Mouse (Mus musculus): ENCODE results near the gene Ppp1r9b.
A peak's percentile ranks its signal among the peaks of the same experiment; 100 is the strongest.

Gene Ppp1r9b

GRCm38 (mm10) chr11:94978178-94978915 is 12.5 kb upstream of the Ppp1r9b start:
- peak; percentile 25 to 47 for DNase-seq

DNA sequence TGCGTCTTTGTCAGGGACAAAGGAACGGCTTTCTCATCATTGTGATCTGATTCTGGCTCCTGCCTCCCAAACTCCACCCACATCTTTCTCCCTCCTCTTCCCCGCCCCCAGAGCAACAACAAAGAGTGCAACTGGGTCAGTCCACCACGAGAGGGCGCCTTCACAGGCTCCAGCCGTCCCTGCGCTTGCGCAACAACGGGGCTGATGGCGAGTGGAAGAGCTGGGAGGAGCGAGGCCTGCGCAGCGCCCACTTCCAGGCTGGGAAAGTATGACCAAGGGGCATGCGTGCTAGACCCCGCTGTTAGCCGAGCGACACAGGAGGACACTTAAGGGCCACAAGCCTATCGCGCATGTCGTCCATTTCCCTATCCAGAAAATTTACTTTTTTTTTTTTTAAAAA is 11.9 kb upstream of the Ppp1r9b start:
- peak; percentile 98 for DNase-seq

- peak; percentile 28 to 38 for DNase-seq
Measured at GRCm38 (mm10) chr11:94979462-94980179, 11.2 kb upstream of the Ppp1r9b start.

DNA sequence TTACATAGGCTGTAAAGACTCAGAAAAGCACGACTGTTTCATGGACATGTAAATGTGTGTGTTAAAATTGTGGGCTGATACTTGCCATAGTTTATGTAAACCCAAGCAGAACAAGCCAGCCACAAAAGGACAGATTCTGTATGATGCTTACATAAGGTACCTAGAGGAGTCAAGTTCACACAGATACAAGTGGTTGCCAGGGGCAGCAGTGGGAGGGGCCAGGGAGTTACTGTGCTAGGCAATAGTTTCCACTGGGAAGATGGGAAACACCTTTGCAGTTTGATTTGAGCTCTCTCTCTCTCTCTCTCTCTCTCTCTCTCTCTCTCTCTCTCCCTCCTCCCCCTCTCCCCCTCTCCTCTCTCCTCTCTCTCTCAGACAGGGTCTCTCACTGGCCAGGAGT is 5.7 kb upstream of the Ppp1r9b start:
- DNase-seq, result peak in 1 of 2 experiments; percentile 15

- DNase-seq, result peak in 1 of 2 experiments; percentile 26
Measured at GRCm38 (mm10) chr11:94985822-94986221, 5.0 kb upstream of the Ppp1r9b start.

GRCm38 (mm10) chr11:94986435-94986834 is 4.4 kb upstream of the Ppp1r9b start:
- no peak for DNase-seq

DNA sequence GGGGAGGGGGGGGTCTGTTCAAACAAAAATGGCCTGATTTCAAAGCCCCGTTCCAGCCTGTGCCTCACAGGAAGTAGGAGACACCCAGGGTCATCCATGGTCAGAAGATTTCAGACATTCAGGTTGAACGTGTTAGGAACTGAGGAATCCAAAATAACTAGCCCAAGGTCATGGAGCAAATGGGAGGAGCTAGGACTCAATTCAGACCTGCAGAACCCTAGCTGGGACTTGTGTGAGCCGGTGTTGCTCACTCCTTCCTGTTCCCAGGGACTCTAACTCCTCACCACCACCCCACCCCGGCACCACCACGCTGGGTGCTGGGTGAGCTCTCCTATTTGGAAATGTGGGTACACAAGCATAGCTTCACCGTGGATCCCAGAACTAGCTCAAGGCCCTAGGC is 3.5 kb upstream of the Ppp1r9b start:
- DNase-seq, result peak in 1 of 2 experiments; percentile 19

DNA sequence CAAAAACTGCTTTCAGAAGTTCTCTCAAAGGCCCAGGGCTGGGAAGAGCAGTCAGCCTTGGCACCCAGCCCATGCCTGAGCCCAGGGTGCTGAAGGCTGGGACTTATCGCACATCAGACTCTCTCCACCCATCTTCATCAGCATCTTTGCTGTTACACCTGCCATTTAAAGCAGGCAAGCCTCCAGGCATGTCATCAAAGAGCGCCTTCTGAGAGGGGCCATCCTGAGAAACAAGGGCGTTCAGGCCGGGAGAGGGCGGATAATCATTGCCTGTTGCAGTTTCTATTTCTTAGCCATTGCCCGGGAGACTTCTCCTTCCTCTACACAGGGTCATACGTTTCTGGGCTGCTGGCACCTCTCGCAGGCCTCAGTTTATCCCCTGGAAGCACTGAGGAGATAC is 3.0 kb upstream of the Ppp1r9b start:
- peak in 1 of 2 experiments; percentile 40 for DNase-seq

- peak in 1 of 2 experiments; percentile 51 for DNase-seq
Measured at GRCm38 (mm10) chr11:94988780-94989561, 1.9 kb upstream of the Ppp1r9b start.

DNA sequence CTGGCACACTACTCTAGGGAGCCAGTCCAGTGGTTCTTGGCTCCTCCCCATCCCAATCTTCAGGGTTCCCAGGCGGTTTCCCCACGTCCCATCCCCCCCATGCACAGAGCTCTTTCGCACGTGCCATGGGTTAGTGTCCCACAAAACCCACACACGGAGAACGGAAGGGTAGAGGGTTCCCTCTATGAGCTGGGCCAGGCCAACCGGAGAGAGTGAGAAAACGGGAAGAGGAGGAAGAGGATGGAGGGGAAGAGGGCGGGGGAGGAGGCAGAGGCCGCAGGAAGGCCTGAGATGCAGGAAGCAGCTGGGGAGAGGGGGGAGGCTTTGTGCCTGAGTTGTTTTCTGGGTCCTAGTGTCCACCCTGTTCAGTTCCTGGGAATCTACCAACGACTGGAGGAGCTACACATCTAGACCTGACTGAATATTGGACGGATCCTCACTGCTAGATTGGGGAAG is 1.2 kb upstream of the Ppp1r9b start:
- peak; percentile 85 to 92 for DNase-seq

DNA sequence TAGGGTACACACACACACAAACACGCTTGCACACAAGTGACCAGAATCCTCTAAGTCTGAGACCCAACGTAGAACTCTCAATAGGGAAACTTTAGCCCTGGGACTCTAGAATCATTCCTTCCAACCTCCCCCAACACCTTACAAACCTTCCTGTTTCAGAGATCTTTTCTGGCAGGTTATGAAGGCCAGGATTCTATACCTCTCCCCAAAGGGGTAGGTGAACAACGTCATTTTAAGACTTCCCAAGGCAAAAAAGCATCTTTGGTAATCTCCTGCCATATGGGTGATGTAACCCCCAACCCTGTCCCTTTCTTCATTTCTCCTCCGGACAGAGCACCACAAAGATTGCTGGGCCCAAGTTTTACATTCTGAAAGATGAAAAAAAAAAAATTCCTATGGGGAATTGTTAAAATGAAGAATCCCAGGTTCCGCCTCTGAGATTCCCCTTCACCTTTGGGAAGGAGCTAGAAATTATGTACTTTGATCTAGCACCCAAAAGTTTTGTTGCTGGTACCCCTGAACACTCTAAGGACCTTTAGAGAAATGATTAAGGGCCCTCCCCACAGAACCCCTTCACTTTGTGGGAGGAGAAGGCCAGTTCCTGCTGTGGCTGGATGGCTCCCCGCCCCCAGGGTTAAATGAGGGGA is 610 bp upstream of the Ppp1r9b start:
- DNase-seq, result no peak

DNA sequence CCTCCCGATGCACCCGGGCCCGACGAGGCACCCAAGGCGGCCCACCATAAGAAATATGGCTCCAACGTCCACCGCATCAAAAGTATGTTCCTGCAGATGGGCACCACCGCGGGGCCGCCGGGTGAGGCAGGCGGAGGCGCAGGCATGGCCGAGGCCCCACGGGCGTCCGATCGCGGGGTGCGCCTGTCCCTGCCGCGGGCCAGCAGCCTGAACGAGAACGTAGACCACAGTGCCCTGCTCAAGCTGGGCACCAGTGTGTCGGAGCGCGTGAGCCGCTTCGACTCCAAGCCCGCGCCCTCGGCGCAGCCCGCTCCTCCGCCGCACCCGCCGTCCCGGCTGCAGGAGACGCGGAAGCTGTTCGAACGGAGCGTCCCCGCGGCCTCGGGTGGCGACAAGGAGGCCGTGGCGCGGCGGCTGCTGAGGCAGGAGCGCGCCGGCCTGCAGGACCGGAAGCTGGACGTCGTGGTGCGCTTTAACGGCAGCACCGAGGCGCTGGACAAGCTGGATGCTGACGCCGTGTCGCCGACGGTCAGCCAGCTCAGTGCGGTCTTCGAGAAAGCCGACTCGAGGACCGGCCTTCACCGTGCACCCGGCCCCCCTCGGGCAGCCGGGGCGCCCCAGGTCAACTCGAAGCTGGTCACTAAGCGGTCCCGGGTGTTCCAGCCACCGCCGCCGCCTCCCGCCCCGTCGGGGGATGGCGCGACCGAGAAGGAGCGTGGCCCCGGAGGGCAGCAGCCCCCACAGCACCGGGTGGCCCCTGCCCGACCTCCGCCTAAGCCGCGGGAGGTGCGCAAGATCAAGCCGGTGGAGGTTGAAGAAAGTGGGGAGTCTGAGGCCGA is 1.0 kb downstream of the Ppp1r9b start:
- peak; percentile 73 to 77 for DNase-seq

- peak in 1 of 2 experiments; percentile 55 for DNase-seq
Measured at GRCm38 (mm10) chr11:94992480-94992753, 1.6 kb downstream of the Ppp1r9b start.

DNA sequence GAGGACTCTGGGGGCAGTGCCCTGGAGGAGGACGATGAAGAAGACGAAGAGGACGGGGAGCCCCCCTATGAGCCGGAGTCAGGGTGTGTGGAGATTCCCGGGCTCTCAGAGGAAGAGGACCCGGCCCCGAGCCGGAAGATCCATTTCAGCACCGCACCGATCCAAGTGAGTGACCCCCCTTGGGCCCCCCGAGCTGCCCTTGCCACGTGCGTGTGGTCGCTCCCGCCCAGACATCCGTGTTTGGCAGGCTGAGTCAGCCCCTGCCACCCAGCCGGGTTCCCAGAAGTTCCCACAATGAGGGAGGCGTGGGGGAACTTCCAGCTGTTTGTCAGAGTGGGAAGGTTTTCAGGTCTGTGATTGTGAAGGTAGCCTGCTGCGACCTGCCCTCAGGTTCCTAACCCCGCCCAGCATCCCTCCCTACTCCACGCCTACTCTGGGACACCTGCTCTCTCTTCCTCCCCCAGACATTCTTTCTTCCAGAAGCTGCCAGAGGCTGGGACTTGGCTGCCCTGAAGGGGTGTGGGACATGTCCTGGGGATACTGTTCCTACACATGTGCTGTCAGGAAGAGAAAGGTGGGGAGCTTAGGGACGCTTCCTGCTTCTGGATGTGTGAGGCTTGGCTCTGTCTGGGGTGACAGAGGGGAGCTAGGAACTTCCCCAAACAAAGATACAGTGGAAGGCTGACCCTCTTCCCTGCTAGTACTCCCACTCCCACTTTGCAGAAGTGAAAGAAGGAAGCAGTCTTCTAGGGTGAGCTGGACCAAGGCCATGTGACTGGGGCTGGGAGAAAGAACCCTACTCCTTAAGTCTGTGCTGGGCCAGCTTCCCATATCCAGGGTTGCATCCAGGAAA is 2.1 kb downstream of the Ppp1r9b start:
- peak in 1 of 2 experiments; percentile 40 for DNase-seq

GRCm38 (mm10) chr11:94994208-94994814 is 3.5 kb downstream of the Ppp1r9b start:
- DNase-seq, result peak in 1 of 2 experiments; percentile 53

DNA sequence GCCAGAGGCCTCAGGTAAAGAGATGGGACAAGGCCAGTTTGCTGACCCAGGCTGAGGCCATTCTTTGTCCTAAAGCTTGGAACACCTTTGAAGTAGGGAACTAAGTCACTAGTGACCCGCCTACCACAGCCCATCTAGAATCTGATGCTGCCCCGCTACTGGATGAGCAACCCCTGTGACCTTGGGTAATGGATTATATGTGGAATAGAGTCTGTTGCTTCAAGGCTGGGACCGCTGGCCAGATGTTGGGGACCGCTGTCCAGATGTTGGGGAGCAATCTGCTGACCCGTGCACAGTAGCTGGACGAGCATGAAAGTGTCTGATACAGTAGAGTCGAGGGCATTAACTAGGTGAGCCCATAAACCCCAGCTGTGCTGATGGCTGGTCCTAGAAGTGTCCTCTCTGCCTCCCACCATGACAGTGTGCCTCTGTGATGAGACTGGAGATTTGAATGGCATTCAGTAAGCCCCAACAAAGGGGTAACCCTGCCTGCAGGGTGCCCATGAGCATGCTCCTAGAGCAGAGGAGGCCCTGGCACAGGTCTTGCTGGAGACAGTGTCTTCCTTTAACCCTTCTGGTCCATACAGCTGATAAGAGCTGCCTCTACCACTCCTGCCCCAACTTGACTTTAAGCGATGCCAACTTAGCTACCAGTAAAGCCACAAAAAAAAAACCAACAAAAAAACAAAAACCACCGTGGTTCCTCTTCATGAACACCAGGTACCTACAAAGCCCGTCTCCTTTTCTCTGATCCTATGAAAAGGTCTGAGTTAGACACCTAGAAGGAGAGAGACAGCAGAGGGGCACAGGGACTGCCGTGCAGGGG is 4.3 kb downstream of the Ppp1r9b start:
- DNase-seq, result peak in 1 of 2 experiments; percentile 15

DNA sequence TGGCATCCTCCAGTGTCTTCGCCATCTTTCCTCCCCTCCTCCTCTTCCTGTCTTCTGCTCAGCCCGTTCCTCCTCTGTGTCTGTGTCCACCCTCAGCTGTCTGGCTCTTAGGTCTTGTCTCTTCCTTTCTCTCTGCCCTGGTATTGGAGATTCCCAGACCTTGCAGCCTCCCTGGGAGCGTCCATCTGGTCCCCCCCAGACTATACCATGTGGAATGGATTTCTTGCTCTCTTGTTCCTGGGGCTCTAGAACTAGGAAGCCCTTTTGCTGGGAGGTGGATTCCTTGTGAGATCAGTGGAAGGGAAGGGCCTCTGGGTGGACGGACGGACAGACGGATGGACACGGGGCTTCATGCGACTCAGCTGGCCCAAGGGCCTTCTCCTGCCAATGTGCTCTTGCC is 5.3 kb downstream of the Ppp1r9b start:
- DNase-seq, result peak in 1 of 2 experiments; percentile 65

DNA sequence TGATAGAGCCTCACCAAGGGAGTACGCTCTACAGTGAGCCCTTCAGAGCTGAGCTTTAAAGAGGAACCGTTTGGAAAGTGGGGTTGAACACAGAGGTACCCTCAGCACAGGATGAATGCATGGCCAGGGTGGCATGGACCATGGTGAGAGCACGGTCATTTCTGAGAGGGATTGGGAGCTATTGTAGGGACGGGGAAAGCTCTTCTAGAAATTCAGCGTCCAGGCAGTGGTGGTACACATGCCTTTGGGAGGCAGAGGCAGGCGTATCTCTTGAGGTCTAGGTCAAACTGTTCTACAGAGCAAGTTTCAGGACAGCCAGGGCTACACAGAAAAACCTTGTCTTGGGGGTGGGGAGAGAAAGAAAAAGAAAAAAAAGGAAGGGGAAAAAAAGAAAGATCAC is 6.1 kb downstream of the Ppp1r9b start:
- no peak for DNase-seq

- no peak for DNase-seq
Measured at GRCm38 (mm10) chr11:94997596-94997995, 6.8 kb downstream of the Ppp1r9b start.

Data from cerebellum, postnatal 25 days (tissue).